Mouse (Mus musculus) heart, postnatal 25 days (tissue): ENCODE measurements at regions not wholly inside any gene's neighbourhood (a gene's known extent, or its start where the extent isn't known, plus 50 kb on each side); places are given as distances from the start of the nearest gene placed in this dataset.

Experiments
- DNase-seq: peaks from one replicate; pipeline ENCODE4 v3.0.0; 2022; ENCODE audit warnings: low spot score
- intact Hi-C: fragments of 180-260 bp; cut with DNase I; formaldehyde crosslinking; loops from one replicate; pipeline ENCODE4 v1.15.1; 2025

DNA sequence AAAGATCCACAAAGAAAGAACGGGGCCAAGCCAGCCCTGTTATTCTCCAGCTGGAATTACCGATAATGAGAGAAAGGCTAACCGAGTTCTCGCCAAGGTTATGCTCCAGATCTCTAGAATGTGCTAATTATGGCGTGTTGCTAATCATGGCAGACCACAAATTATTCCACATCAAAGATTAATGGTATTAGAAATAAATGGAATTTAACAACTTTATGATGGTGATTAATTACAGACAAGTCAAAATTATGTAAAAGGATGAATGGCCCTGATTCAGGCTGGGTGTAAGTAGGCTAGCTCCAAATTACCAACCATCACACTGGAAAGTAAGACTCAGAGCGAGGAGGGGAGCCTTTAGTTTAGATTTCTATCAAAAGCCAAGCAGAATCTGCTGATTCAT lies 151.0 kb upstream of the Stac start:
- DNase-seq = no peak

DNA sequence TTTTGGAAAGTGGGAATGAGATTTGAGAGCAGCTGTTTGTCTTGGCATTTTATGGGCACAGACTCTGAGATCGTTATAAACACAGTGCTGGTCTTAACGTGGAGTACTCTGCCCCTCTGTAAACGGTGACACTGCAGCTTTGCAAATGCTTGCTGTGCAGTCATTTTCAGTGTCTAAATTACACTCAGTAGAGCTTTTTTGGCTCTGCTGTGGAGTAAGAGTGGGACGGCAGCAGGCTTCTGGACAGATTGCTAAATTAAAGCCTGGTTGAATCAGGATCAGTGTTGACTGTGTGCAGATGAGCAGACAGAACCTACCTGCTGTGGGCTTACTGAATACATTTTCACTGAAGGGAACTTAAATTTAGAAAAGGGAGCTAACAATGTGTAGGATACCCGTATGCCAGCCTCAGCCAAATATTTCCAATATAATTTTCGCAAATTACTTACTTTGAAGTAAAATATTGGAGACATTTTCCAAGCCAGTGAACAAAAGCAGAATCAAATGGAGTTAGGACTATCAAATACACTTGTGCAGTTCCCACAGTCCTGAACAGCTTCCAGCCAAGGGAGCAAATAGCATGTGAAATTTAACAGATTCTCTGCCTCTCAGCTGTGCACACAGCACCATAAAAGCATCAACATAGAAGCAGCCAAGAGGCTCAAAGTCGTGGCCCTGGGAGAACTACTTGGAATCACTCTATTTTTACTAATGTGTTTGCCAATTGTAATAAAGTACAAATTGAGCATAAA lies 148.1 kb upstream of the Stac start:
- no peak for DNase-seq
- intact Hi-C loops = no loop called here

More for the DNA sequence above, 151.0 kb upstream of the Stac start:
- intact Hi-C loops = no loop called here

- intact Hi-C loops = no loop called here
- no peak for DNase-seq
Measured at GRCm38 (mm10) chr9:111822094-111822493, 131.9 kb upstream of the Stac start.

GRCm38 (mm10) chr9:111817461-111817860 lies 127.3 kb upstream of the Stac start:
- DNase-seq = no peak
- intact Hi-C loops = no loop called here

DNA sequence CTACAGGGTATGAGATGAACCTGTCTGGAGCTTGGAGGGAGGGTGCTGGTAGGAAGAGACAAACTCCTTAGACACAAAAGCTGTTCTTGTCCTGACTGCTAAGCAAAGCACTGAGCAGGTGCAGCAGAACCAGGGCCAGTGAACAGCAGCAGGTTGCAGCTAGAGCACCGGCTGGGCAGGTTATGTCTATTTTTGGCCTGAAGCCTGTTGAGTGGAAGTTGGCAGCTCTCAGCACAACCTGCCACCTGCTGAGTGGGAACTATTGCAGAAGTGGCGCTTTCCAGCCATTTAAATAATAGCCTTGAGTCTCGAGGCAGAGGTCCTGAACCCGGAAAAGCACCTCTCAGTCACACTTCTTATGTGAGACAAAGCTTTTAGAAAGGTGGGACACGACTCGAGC lies 114.8 kb upstream of the Stac start:
- DNase-seq = no peak

GRCm38 (mm10) chr9:111801381-111801780 lies 111.2 kb upstream of the Stac start:
- intact Hi-C loops = no loop called here

More for the DNA sequence above, 114.8 kb upstream of the Stac start:
- intact Hi-C loops = no loop called here

DNA sequence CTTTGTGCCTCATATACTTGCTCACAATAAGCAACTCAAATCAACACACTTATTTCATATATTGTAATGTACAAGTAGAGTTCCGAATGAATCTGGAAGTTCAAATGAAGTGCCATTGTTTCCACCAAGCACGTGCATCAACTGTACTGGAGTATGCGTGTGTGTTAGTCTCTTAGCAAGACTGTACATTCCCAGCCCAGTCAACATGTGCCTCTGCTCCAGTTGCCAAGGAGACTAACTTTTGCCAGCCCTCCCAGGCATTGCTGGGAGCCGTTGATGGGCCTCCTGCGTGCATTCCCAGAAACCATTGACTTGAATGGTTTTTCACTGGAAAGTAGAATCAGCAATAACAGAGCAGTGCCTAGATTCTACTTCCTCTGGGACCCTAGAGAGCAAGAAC lies 110.7 kb upstream of the Stac start:
- intact Hi-C loops = no loop called here
- DNase-seq = no peak

More at GRCm38 (mm10) chr9:111801381-111801780, 111.2 kb upstream of the Stac start:
- no peak for DNase-seq

- no peak for DNase-seq
- intact Hi-C loops = no loop called here
Measured at GRCm38 (mm10) chr9:111778981-111779380, 88.8 kb upstream of the Stac start.

- intact Hi-C loops = no loop called here
- DNase-seq = no peak
Measured at GRCm38 (mm10) chr9:111777433-111778135, 87.4 kb upstream of the Stac start.

GRCm38 (mm10) chr9:111774229-111774628 lies 84.1 kb upstream of the Stac start:
- intact Hi-C loops = no loop called here

DNA sequence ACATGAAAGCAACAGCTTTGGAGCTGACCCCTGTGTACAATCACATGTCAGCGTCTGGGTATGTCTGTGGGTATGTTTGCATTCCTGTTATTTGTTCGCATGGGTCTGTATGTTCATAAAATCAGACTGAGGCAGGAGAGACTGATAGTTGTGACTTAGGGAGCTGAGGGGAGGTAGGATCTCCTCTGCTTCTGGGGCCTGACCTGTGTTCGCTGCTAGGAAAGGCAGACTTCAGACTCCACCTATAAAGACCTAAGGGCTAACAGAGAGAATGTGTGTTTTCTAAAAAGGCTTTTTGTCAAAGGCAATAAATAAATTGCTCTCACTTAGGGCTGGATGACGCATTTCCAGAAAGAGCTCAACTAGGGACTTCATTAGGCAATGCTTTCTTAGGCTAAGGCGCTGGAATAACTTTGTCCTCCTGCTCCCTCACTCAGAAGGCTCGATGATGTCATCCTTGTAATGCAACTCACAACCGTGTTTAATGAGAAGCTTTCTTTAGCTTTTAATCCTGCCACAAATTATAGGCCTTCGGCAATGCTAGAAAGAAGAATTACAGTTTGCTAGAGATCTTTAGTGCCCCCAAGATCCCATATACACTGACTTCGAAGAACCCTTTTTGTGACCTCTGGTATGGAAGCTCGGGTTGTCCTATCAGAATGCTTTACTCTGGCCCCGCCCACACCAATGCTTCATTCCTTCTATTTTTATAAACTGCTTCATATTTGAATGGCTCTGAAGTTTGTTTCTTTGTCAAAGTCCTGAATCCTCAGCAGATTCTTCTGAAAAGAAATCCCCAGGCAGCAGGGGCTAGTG lies 72.7 kb upstream of the Stac start:
- intact Hi-C loops = no loop called here

More at GRCm38 (mm10) chr9:111774229-111774628, 84.1 kb upstream of the Stac start:
- DNase-seq = no peak

GRCm38 (mm10) chr9:111755235-111755634 lies 65.1 kb upstream of the Stac start:
- intact Hi-C loops = no loop called here
- DNase-seq = no peak

More for the DNA sequence above, 72.7 kb upstream of the Stac start:
- DNase-seq = no peak

DNA sequence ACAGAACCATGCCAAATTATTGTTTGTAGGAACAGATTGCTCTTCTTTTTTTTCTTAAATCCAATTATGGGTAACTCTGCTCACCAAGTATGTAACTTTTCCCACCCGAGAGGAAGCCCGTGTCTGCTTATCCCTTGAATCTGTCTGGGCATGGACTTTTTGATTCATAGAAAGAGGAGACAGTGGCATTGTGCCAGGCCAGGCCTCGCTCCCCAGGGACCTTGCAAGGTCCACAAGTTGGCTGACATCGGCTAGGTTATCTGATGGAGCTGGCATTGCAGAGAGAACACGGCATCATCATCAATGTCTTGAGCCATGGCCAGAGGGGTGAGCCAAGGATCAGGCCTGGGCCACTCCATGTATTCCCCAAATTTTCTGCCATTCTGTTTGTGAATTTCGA lies 56.0 kb upstream of the Stac start:
- intact Hi-C loops = no loop called here
- no peak for DNase-seq

DNA sequence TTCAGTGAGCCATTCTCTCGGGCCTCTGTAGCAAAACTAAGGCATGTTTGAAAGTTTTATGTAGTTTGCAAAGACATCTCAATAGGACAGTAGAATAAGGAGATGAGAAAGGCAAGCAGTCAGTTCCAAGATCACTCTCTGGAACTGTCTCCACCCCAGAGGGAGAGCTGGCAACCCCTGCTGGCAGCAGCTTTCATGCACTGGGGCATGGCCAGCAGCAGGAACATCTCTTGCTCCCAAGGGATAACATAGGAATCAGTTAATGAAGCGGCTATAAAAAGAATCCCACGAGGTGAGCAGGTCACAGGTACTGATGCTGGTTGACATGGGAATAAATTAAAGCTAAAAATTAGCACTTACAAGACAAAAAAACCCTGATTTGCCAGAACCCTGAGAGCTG lies 55.1 kb upstream of the Stac start:
- intact Hi-C loops = no loop called here
- DNase-seq = no peak
